Mouse (Mus musculus) embryonic facial prominence, embryonic 12.5 days (tissue): ENCODE data around the gene Sfrp4. TPM values are rescaled to one million over a fixed set of nuclear protein-coding genes. Genes with fewer than 3 reads are reported as not detected.

ENCODE experiments used
- ATAC-seq: fragments of 200-750 bp; cut with Nextera tagmentation; 2 replicates; pipeline ENCODE4 v1.8.0; 2017; ENCODE audit not compliant: insufficient number of reproducible peaks, insufficient read depth, low FRiP score, low TSS enrichment
- H3K27ac ChIP-seq: fragments of 300-500 bp; sonication (generic); 2 replicates; pipeline ENCODE4 v1.5.1; 2016; ENCODE audit warnings: mild to moderate bottlenecking
- H3K27me3 ChIP-seq: fragments of 300-500 bp; sonication (generic); 2 replicates; pipeline ENCODE4 v1.6.1; 2016; ENCODE audit warnings: mild to moderate bottlenecking, moderate library complexity
- H3K36me3 ChIP-seq: fragments of 300-500 bp; sonication (generic); 2 replicates; pipeline ENCODE4 v1.6.1; 2016; ENCODE audit warnings: mild to moderate bottlenecking
- H3K4me1 ChIP-seq: fragments of 300-500 bp; sonication (generic); 2 replicates; pipeline ENCODE4 v1.6.1; 2016
- H3K4me2 ChIP-seq: fragments of 300-500 bp; sonication (generic); replicated peaks from 2 replicates; pipeline ENCODE4 v1.6.1; 2016; ENCODE audit warnings: mild to moderate bottlenecking, moderate library complexity
- H3K4me3 ChIP-seq: fragments of 300-500 bp; sonication (generic); 2 replicates; pipeline ENCODE4 v1.5.1; 2016; ENCODE audit warnings: mild to moderate bottlenecking
- H3K9ac ChIP-seq: fragments of 300-500 bp; sonication (generic); 2 replicates; pipeline ENCODE4 v1.6.1; 2016; ENCODE audit warnings: mild to moderate bottlenecking, moderate library complexity
- H3K9me3 ChIP-seq: fragments of 300-500 bp; sonication (generic); 2 replicates; pipeline ENCODE4 v1.6.1; 2016; ENCODE audit warnings: mild to moderate bottlenecking, moderate library complexity
- WGBS: fragments of 180-500 bp; shearing (Covaris S2); methylation state at CpG from one replicate; pipeline ENCODE4 v1.1.7; 2016; 5-methylcytosine and 5-hydroxymethylcytosine counted together
- polyA plus RNA-seq: library from polyadenylated mRNA; unstranded; fragments of >200 nt; fragmentation: Nextera tagmentation; extraction: Ambion mirVana; gene quantifications from 2 replicates; pipeline ENCODE4 v1.2.1, GENCODE M21; 2016

Gene Sfrp4
- polyA plus RNA-seq, 1 experiment from 2014 or later, result 3.0 TPM

DNA sequence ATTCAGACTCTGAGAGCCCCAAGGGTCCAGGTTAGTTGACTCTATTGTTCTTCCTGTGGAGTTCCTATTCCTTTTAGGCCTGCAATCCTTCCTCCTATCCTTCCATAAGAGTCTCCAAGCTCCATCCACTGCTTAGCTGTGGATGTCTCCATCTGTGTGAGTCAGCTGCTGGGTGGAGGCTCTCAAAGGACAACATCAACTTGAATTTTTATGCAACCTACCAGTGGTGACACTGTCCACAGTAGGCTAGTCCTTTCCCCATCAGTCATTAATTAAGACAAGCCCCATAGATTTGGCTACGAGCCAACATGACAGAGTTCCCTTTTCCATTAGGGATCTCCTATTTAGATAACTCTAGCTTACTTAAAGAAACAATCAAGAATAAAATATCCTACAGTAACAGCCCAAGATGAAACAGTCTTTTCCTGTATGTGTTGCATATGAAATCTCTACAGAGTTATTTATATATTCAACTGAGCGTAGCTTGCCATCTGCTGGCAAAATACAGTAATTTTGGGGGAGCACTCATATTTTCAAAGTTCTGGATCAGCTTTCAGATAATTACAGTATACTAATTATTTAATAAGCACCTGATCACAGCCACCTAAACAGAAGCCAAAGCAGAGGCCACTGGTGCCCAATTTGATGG lies 17.4 kb downstream of the Sfrp4 start:
- H3K4me1 ChIP-seq, result no peaks in the 10 kb centered on the region
- no peaks in the 10 kb centered on the region for H3K36me3 ChIP-seq
- H3K27ac ChIP-seq, result no peak overlapping the region
- no peaks in the 10 kb centered on the region for H3K27me3 ChIP-seq
- no peak overlapping the region for H3K4me2 ChIP-seq
- ATAC-seq, result no peak
- H3K9me3 ChIP-seq, result no peaks in the 10 kb centered on the region
- H3K4me3 ChIP-seq, result no peak overlapping the region
- 79% methylated on average over 2 of the region's 2 CpGs for WGBS
- no peak overlapping the region for H3K9ac ChIP-seq

GRCm38 (mm10) chr13:19643519-19643918 lies 20.6 kb downstream of the Sfrp4 start:
- H3K9ac ChIP-seq, result no peak overlapping the region
- no peaks in the 10 kb centered on the region for H3K27me3 ChIP-seq
- H3K36me3 ChIP-seq, result no peaks in the 10 kb centered on the region
- WGBS, result 82% methylated on average over 1 of the region's 1 CpGs
- no peak overlapping the region for H3K4me3 ChIP-seq
- no peak for ATAC-seq
- no peak overlapping the region for H3K27ac ChIP-seq
- H3K4me1 ChIP-seq, result no peaks in the 10 kb centered on the region
- no peak overlapping the region for H3K4me2 ChIP-seq
- no peaks in the 10 kb centered on the region for H3K9me3 ChIP-seq

DNA sequence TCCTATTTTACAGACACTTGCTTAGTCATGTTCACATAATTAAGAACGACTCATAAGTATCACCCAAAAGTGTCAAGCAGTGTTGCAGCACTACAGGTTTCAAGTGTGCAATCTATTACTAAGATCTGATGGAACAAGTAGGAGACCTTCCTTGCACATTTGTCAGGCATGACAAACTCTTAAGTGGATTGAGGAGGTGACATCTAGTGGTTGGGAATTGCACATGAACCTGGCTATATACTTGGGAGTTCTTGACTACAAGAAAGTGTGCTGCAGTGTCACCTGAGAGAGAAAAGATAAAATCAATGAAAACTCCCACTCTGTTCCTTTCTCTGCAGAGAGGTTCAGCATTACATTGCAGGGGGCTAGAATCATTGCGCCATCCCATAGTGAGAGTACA lies 21.3 kb downstream of the Sfrp4 start:
- Histone ChIP-seq H3K9me3 (no peaks in the 10 kb centered on the region), H3K4me1 (no peaks in the 10 kb centered on the region), H3K27ac (no peak overlapping the region), H3K4me3 (no peak overlapping the region), H3K27me3 (no peaks in the 10 kb centered on the region), H3K4me2 (no peak overlapping the region), H3K36me3 (no peaks in the 10 kb centered on the region), H3K9ac (no peak overlapping the region)
- 67% methylated on average over 2 of the region's 2 CpGs for WGBS
- ATAC-seq, result no peak

DNA sequence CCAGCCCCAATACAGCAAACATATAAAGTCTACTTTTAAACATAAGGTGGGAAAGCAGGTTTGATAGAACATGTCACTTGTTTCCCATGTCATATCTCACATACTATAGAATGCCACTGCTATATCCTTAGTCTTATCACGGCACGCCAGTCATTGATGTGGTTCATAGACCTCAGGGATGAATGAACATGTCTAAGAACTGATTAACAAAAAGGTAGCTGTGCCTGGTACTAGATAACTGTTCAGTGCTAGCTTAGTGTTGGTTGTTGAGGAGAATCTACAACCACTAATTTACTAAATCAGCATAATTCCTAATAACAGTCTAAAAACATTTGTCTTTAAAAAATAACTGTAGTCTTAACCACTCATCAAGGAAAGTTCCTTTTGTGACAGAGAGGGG lies 26.9 kb downstream of the Sfrp4 start:
- Histone ChIP-seq H3K27ac (no peak overlapping the region), H3K27me3 (no peaks in the 10 kb centered on the region), H3K4me1 (no peaks in the 10 kb centered on the region), H3K4me3 (no peak overlapping the region), H3K9ac (no peak overlapping the region), H3K36me3 (no peaks in the 10 kb centered on the region), H3K9me3 (no peaks in the 10 kb centered on the region), H3K4me2 (no peak overlapping the region)
- ATAC-seq, result no peak
- WGBS, result 98% methylated on average over 2 of the region's 2 CpGs

- Histone ChIP-seq H3K27ac (no peak overlapping the region), H3K4me1 (no peaks in the 10 kb centered on the region), H3K4me3 (no peak overlapping the region), H3K4me2 (no peak overlapping the region), H3K27me3 (no peaks in the 10 kb centered on the region), H3K9me3 (no peaks in the 10 kb centered on the region), H3K9ac (no peak overlapping the region), H3K36me3 (no peaks in the 10 kb centered on the region)
- ATAC-seq, result no peak
- 88% methylated on average over 2 of the region's 2 CpGs for WGBS
These were observed 29.5 kb downstream of the Sfrp4 start for GRCm38 (mm10) chr13:19652405-19652804.

GRCm38 (mm10) chr13:19668355-19669140 lies 45.6 kb downstream of the Sfrp4 start:
- no peaks in the 10 kb centered on the region for H3K27me3 ChIP-seq
- no peaks in the 10 kb centered on the region for H3K36me3 ChIP-seq
- no peaks in the 10 kb centered on the region for H3K4me1 ChIP-seq
- H3K4me2 ChIP-seq, result no peak overlapping the region
- H3K9me3 ChIP-seq, result no peaks in the 10 kb centered on the region
- H3K27ac ChIP-seq, result no peak overlapping the region
- ATAC-seq, result no peak
- H3K4me3 ChIP-seq, result no peak overlapping the region
- no peak overlapping the region for H3K9ac ChIP-seq
- WGBS, result 62% methylated on average over 4 of the region's 4 CpGs

GRCm38 (mm10) chr13:19674025-19674424 lies 51.1 kb downstream of the Sfrp4 start:
- Histone ChIP-seq H3K4me3 (no peak overlapping the region), H3K4me1 (no peaks in the 10 kb centered on the region), H3K9me3 (no peaks in the 10 kb centered on the region), H3K9ac (no peak overlapping the region), H3K27me3 (no peaks in the 10 kb centered on the region), H3K27ac (no peak overlapping the region), H3K36me3 (no peaks in the 10 kb centered on the region), H3K4me2 (no peak overlapping the region)
- 83% methylated on average over 3 of the region's 3 CpGs for WGBS
- no peak for ATAC-seq

DNA sequence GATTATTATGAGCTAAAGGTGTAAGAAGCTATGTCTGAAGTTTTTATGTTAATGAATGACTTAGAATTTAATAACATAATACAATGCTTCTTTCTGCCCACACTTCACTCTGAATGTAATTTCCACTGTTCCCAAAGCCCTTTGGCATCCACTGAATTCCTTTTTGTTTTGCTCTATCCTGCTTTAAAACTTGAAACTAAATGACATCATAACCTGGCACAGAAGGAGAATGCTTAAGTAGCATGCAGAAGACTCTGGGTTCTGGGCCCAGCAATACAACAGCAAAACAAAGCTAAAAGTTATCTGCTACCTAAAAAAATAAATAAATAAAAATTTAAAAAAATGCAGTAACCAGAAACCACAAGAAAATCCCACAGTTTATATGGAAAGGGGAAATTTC lies 51.7 kb downstream of the Sfrp4 start:
- H3K4me1 ChIP-seq, result no peaks in the 10 kb centered on the region
- H3K9ac ChIP-seq, result no peak overlapping the region
- ATAC-seq, result no peak
- H3K4me2 ChIP-seq, result no peak overlapping the region
- no peaks in the 10 kb centered on the region for H3K27me3 ChIP-seq
- no peaks in the 10 kb centered on the region for H3K36me3 ChIP-seq
- H3K9me3 ChIP-seq, result no peaks in the 10 kb centered on the region
- no peak overlapping the region for H3K4me3 ChIP-seq
- H3K27ac ChIP-seq, result no peak overlapping the region

Other genes with a start within 250 kb of the Sfrp4 start
- 116 and 127 TPM in 2 replicates for gene Stard3nl, start 227.3 kb upstream of the Sfrp4 start, polyA plus RNA-seq
- 20.2 TPM in 2 replicates for gene Epdr1, start 3.2 kb upstream of the Sfrp4 start, polyA plus RNA-seq
- not detected in 2 replicates for gene Nme8, start 74.7 kb downstream of the Sfrp4 start, polyA plus RNA-seq
- 0.12 and 0.13 TPM in 2 replicates for gene Gpr141, start 201.2 kb downstream of the Sfrp4 start, polyA plus RNA-seq